Mouse (Mus musculus) liver, embryonic 14.5 days (tissue): Measurements from ENCODE around the gene Sept5.

ENCODE experiments used
- CTCF ChIP-seq: IDR thresholded peaks from 2 replicates; pipeline ENCODE4 v1.5.1; 2016; ENCODE audit warnings: antibody characterized with exemption, low read depth, control low read depth
- EP300 ChIP-seq: IDR thresholded peaks from 2 replicates; pipeline ENCODE4 v1.6.1; 2016; ENCODE audit warnings: antibody characterized with exemption, low read depth

GRCm38 (mm10) chr16:18622916-18623750, 6.6 kb downstream of the Sept5 start:
- TF ChIP-seq EP300 (no peak), CTCF (peak; percentile 22; the same call in 1 of the 2 replicates)
